Mouse (Mus musculus): Measurements from ENCODE around the gene Agap2.

Agap2 gene

GRCm38 (mm10) chr10:127099868-127100267, 24.8 kb downstream of the Agap2 start:
- DNase-seq (ENCODE audit: low read depth in 1 of 2, low spot score in 2 of 2) = no peak

DNA sequence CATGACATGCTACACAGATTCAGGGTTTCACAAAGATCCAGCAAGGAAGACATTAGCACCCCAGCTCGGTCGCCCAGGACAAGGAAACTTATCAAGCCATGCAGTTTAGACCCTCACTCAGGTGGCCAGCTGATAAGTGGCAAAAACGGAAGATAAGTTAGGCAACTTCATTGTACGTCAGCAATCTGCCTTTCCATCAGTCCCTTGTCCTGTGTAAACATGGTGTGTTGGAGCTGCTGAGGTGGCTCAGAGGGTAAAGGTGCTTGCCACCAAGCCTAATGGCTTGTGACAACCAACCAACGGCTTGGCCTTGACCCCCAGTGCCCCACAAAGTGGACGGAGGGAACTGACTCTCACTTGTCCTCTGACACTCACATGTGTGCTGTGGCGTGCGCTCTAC, 25.3 kb downstream of the Agap2 start:
- DNase-seq (ENCODE audit: low read depth in 1 of 2, low spot score in 2 of 2) = no peak

GRCm38 (mm10) chr10:127101151-127101550, 26.1 kb downstream of the Agap2 start:
- DNase-seq (ENCODE audit: low read depth in 1 of 2, low spot score in 2 of 2) = no peak

GRCm38 (mm10) chr10:127103631-127104030, 28.5 kb downstream of the Agap2 start:
- DNase-seq (ENCODE audit: low read depth in 1 of 2, low spot score in 2 of 2) = no peak

DNA sequence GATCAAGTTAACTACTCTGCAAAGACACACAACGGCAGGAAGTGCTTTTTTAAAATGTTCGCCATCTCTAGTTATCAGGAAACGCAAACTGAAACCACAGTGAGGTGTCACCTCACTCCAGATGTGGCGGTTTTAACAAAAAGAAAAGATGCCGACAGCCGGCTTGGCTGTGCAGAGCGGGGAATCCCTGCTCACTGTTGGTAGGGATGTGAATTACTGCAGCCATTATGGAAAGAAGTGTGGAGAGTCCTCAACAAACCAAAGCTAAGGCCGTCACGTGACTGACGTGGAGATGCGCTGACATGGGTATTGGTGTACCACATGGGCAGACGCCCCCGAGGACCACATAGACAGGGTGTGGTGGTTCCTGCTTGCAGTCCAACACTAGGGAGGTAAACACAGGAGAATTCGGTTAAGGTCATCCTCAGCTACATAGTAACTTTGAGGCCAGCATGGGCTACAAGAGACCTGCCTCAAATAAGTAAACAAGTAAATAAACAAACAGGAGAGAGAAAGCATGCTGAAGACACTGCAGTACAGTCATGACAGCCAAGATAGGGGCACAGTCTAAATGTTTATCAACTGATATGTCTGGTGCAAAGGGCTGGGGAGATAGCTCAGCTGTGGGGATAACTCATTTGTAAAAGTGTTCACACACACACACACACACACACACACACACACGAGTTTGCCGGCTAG, 32.6 kb downstream of the Agap2 start:
- no peak for DNase-seq (ENCODE audit: low read depth in 1 of 2, low spot score in 2 of 2)

DNA sequence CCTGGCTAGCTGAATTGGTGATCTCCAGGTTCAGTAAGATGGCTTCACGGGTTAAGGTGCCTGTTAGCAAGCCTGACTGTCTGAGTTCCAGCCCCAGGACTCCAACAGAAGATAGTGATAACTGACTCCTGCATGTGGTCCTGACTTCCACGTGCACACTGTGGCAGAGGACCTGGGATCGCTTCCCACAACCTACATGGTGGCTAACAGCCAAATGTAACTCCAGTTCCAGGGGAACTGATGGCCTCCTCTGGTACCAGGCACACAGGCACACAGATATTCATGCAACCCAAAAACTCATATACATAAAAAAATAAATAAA, 33.1 kb downstream of the Agap2 start:
- no peak for DNase-seq (ENCODE audit: low read depth in 1 of 2, low spot score in 2 of 2)

DNA sequence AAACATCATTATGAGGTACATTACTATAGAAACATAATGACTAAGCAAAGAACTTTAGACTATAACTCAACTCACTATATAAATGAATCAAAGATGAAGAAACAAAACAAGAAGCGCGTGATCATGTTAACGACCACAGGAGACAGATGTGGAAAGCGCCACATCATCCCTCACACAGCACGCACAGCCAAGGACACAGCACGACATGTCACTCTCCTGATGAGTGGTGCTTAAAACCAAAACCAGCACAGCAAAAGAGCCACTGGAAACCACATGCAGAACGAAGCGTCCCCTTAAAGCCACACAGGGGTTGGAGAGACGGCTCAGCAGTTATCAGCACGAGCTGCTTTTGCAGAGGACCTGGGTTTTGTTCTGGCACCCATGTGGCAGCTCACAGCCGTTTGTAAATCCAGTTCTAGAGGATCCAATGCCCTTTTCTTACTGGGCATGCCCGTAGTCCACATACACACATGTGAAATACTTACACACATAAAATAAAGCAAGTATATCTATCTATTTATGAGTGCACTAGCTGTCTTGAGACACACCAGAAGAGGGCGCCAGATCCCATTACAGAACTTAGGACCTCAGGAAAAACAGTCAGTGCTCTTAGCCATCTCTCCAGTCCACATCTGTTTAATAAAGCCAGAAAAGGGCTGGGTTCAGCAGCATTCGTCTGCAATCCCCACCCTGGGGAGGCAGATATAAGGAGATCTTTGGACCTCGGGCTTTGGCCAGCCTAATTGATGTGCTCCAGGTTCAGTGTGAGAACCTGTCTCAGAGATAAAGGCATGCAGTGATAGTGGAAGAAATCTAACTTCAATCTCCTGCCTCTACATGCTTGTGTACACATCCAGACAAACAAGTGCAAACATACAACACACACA, 36.2 kb downstream of the Agap2 start:
- DNase-seq (ENCODE audit: low read depth in 1 of 2, low spot score in 2 of 2) = no peak

DNA sequence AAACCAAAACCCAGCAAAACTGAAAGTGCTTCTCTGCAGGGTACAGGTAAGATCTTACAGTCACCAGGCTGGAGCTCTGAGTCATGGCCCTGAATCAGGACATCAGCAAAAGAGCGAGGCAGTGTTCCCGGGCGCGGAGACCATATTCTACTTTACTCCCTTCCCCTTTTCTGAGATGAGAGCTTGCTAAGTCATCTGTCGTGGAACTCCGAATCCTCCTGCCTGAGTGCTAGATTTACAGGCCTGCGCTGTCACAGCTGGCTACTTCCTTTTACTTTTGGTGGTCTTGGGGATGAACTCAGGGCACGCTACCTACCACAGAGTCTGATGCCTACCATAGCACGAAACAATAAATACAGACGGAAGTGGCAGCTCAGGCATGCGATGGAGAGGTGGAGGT, 39.3 kb downstream of the Agap2 start:
- DNase-seq (ENCODE audit: low read depth in 1 of 2, low spot score in 2 of 2) = no peak

DNA sequence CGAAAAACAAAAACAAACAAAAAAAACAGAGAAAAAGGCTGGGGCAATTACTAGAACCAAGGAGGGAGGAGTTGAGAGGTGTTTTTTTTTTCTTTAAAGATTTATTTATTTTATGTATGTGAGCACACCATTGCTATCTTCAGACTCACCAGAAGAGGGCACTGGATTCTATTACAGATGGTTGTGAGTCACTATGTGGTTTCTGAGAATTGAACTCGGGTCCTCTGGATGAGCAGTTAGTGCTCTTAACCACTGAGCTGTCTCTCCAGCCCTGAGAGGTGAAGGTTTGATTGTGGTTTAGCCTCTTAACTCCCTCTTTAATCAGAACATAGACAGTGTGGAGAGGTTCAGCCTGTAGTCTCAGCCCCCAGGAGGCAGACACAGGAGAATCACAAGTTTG, 40.0 kb downstream of the Agap2 start:
- DNase-seq (ENCODE audit: low read depth in 1 of 2, low spot score in 2 of 2) = no peak

DNA sequence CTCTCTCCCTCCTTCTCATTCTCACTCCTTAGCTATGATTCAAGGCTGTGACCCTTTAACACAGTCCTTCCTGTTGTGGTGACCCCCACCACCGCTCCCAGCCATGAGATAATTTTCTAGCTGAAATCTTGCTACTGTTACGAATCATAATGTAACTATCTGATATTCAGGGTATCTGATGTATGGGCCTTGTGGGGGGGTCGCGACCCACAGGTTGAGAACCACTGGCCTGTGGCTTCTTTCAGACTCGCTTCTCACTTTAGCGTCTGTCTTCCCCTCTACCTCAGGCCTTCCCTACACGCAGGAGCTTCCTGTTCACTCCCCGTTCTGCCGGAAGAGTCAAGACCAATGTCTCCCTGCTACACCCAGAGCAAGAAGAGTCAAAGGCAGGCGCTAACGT, 43.4 kb downstream of the Agap2 start:
- DNase-seq (ENCODE audit: low read depth in 1 of 2, low spot score in 2 of 2) = no peak

GRCm38 (mm10) chr10:127119229-127119628, 44.1 kb downstream of the Agap2 start:
- DNase-seq (ENCODE audit: low read depth in 1 of 2, low spot score in 2 of 2) = no peak

DNA sequence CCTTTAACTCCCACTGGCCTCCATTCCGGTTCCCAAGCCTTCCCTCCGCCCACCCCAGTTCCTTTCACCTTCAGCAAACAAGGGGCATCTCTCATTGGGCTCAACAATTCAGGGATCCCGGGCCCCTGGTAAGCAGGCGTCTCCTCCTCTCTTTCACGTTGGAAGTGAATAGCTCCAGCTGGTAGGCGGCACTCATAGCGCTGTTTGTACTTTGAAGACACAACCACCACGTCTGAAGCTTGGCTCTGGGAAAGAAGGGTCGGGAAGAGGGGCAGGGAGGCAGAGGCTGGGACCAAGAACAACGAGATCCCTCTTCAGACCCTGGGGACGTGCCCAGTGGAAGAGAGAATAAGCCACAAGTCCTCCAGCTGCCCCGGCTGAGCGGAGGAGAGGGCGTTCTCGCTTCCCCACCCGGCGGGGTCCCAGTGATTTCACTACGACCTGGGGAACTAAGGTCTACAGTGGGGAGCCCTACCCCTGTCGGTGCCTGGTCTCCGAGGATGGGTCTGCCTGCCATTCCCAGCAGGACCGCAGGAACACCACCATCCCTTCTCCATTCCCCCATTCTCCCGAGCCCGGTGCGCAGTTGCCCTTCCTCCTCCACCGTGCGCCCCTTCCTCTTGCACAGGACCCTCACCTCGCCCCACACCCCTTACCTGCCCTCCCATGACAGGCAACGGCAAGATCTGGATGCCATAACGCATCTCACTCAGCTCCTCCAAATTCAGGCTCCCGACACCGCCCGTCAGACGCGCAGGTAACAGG, 45.4 kb downstream of the Agap2 start:
- no peak for DNase-seq (ENCODE audit: low read depth in 1 of 2, low spot score in 2 of 2)

DNA sequence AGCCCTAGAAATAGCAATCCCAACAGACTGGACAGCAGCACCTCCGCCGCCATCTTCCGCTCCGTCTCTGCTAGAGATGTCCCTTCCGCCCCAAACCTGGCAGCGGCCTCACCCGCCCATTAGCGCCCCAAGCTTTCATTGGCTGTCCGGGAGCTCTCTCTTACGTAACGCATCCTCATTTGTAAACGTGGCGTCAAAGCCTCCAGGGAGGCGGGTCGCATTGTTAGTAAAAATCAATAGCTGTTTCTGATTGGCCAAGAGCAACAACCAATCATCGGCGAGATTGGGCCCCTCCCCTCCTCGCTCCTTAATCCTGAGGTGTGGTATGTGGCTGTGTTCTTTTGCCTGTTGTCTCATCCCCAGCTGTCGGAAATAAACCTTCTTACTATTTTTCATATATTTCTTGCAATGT, 46.0 kb downstream of the Agap2 start, which contains the start of gene Os9:
TSS of gene Os9 (minus strand) at position 66 of the 412 bp plus-strand sequence.
- peak; percentile 90 to 93 for DNase-seq (ENCODE audit: low read depth in 1 of 2, low spot score in 2 of 2)

DNA sequence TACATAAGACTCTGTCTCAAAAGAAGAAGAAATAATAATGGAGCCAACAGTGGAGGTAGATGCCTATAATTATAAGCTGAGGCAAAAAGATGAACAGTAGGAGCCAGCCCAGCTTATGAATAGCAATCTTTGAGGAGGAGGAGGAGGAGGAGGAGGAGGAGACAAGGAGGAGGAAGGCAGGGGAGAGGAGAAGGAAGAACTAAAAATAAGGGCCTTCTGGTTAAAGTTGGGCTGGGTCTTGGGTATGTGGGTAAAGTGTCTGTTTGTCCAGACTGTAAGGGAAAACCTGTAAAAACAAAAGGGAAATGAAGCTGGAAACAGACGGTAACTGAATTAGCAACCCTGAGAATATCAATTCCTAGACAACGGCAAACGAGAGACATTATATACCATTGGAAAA, 46.9 kb downstream of the Agap2 start:
- no peak for DNase-seq (ENCODE audit: low read depth in 1 of 2, low spot score in 2 of 2)

DNA sequence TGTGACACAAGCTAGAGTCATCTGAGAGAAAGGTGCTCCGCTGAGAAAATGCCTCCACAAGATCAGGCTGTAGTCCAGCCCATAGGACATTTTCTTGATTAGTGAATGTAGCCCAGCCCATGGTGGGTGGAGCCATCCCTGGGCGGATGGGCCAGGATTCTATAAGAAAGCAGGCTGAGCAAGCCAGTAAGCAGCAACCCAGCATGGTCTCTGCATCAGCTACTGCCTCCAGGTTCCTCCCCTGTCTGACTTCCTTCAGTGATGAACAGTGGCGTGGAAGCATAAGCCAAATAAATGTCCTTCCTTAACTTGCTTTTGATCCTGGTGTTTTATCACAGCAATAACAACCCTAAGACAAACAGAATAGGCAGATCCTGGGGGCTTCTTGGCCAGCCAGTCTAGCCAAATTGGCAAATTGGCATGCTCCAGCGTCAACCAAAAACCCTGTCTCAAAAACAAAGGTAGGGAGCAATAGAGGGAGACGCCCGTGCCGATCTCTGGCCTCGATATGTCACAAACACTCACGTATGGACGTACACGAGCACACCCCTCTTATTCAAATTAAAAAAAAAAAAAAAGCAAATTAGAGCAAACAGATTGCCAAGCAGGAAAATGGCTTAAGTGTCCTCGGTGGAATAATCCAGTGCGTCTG, 47.8 kb downstream of the Agap2 start:
- DNase-seq (ENCODE audit: low read depth in 1 of 2, low spot score in 2 of 2) = no peak

GRCm38 (mm10) chr10:127123436-127123805, 48.3 kb downstream of the Agap2 start:
- peak in 1 of 2 experiments; percentile 49 for DNase-seq (ENCODE audit: low read depth in 1 of 2, low spot score in 2 of 2)

GRCm38 (mm10) chr10:127125210-127126001, 50.3 kb downstream of the Agap2 start:
- no peak for DNase-seq (ENCODE audit: low read depth in 1 of 2, low spot score in 2 of 2)

DNA sequence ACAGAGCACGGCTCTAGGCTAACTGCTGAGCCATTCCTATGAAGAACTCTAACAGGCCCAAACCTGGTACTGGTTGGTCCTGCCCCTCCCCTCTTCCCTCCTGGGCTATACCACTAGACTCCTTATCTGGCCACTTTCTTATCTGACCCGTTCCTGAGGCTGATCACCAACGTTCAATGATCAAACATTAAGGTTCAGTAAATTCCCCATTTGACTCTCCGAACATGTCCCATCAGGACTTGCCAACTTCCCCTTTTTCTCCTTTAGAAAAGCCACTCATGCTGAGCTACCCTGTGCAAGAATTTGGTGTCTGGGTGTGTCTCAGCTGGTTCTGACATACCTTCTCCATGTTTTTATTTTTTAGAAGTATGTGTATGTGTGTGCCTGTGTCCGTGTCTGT, 51.5 kb downstream of the Agap2 start:
- DNase-seq (ENCODE audit: low read depth in 1 of 2, low spot score in 2 of 2) = no peak

DNA sequence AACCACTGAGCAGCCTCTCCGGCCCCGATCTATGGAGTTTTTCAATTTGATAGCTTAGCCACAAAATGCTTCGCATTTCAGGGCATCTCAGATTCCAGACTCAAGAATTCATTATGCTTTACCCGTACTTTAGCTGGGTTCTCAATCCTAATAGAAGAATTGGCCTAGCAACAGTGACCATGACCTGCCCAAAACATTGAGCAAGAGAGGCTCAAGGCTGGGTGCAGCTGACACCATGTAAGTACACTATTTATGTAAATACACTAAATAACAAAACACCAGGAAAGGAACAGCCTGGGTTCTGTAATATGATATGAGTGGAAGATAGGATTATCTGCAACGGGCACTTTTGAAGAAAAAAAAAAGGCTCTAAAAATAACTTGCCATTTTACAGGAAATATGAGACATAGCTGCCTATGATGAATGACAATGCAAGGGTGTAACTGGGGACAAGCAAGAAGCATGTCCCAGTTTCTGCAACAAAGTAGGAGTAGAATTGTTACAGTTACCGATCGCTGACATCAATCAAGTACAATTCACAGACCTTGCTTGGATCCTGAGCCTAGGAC, 52.7 kb downstream of the Agap2 start:
- DNase-seq (ENCODE audit: low read depth in 1 of 2, low spot score in 2 of 2) = no peak

- no peak for DNase-seq (ENCODE audit: low read depth in 1 of 2, low spot score in 2 of 2)
These were observed 54.3 kb downstream of the Agap2 start for GRCm38 (mm10) chr10:127129431-127129830.
